Mouse (Mus musculus) right cerebral cortex, adult 18-20 months (tissue): ENCODE data around the gene Ccer2.

Source experiments
- DNase-seq: peaks from one replicate; pipeline ENCODE4 v3.0.0; 2022; ENCODE audit warnings: mixed read lengths

Gene Ccer2

GRCm38 (mm10) chr7:28758623-28759022, 2.6 kb downstream of the Ccer2 start:
- no peak for DNase-seq

- no peak for DNase-seq
Observed at GRCm38 (mm10) chr7:28761907-28762306, 5.9 kb downstream of the Ccer2 start.

GRCm38 (mm10) chr7:28765211-28765610, 9.2 kb downstream of the Ccer2 start:
- DNase-seq: no peak

- DNase-seq: peak; percentile 99
Observed at GRCm38 (mm10) chr7:28766173-28766879, 10.4 kb downstream of the Ccer2 start, which contains the start of gene Sirt2. Gene Sirt2, plus strand, starts transcription at chr7:28766735.

- no peak for DNase-seq
Observed at GRCm38 (mm10) chr7:28766910-28767309, 10.9 kb downstream of the Ccer2 start.

- DNase-seq: no peak
Observed at GRCm38 (mm10) chr7:28767462-28767965, 11.5 kb downstream of the Ccer2 start, which contains the start of gene Nfkbib. Gene Nfkbib, minus strand, starts transcription at chr7:28767512.

- no peak for DNase-seq
Observed at GRCm38 (mm10) chr7:28769414-28769958, 13.5 kb downstream of the Ccer2 start.

GRCm38 (mm10) chr7:28770309-28770708, 14.3 kb downstream of the Ccer2 start:
- DNase-seq: no peak

- DNase-seq: no peak
Observed at GRCm38 (mm10) chr7:28771867-28772266, 15.9 kb downstream of the Ccer2 start.

- DNase-seq: no peak
Observed at GRCm38 (mm10) chr7:28773163-28773562, 17.2 kb downstream of the Ccer2 start.

- peak; percentile 48 for DNase-seq
Observed at GRCm38 (mm10) chr7:28774164-28774563, 18.2 kb downstream of the Ccer2 start.

- DNase-seq: no peak
Observed at GRCm38 (mm10) chr7:28775129-28775528, 19.2 kb downstream of the Ccer2 start.

- no peak for DNase-seq
Observed at GRCm38 (mm10) chr7:28778825-28779224, 22.9 kb downstream of the Ccer2 start.

- peak; percentile 84 for DNase-seq
Observed at GRCm38 (mm10) chr7:28780067-28780658, 24.2 kb downstream of the Ccer2 start.

- peak; percentile 68 for DNase-seq
Observed at GRCm38 (mm10) chr7:28780857-28781256, 24.9 kb downstream of the Ccer2 start.

- no peak for DNase-seq
Observed at GRCm38 (mm10) chr7:28781261-28781663, 25.3 kb downstream of the Ccer2 start.

- no peak for DNase-seq
Observed at GRCm38 (mm10) chr7:28785161-28785560, 29.2 kb downstream of the Ccer2 start.

- no peak for DNase-seq
Observed at GRCm38 (mm10) chr7:28787884-28788283, 31.9 kb downstream of the Ccer2 start.

GRCm38 (mm10) chr7:28788307-28789195, 32.6 kb downstream of the Ccer2 start, which contains the start of gene Rinl:
Gene Rinl, plus strand, starts transcription at chr7:28788969.
- no peak for DNase-seq

GRCm38 (mm10) chr7:28789235-28789634, 33.3 kb downstream of the Ccer2 start:
- DNase-seq: no peak

GRCm38 (mm10) chr7:28790066-28790806, 34.3 kb downstream of the Ccer2 start:
- DNase-seq: no peak

GRCm38 (mm10) chr7:28791706-28792105, 35.7 kb downstream of the Ccer2 start:
- no peak for DNase-seq
